Mouse (Mus musculus) embryonic fibroblast, embryonic 13.5 days (primary cell): ENCODE results near the gene Ankfy1.

Experiments used
- CTCF ChIP-seq: IDR thresholded peaks from 2 replicates; pipeline ENCODE4 v1.5.1; 2011; ENCODE audit warnings: mild to moderate bottlenecking, control low read depth, low read length, moderate library complexity, borderline replicate concordance; ENCODE audit not compliant: insufficient read depth
- POLR2A ChIP-seq: IDR thresholded peaks from 2 replicates; pipeline ENCODE4 v1.6.1; 2011; ENCODE audit warnings: low read depth, mild to moderate bottlenecking, control low read depth, low read length, moderate library complexity

GRCm38 (mm10) chr11:72798112-72798511 is 108.3 kb downstream of the Ankfy1 start:
- TF ChIP-seq CTCF (no peak), POLR2A (no peak)
